Mouse (Mus musculus) lung, embryonic 14.5 days (tissue): ENCODE data around the gene Atp11a. TPM values are rescaled to one million over a fixed set of nuclear protein-coding genes. Genes with fewer than 3 reads are reported as not detected.

Experiments
- ATAC-seq: fragments of 200-750 bp; cut with Nextera tagmentation; 2 replicates; pipeline ENCODE4 v1.8.0; 2017; ENCODE audit warnings: mild to moderate bottlenecking, moderate TSS enrichment, moderate library complexity; ENCODE audit not compliant: insufficient read depth
- DNase-seq: peaks from one replicate; pipeline ENCODE4 v3.0.0-alpha.2; 2015
- H3K27ac ChIP-seq: fragments of 300-500 bp; sonication (generic); 2 replicates; pipeline ENCODE4 v1.5.1; 2014; ENCODE audit warnings: low read depth, mild to moderate bottlenecking, moderate library complexity
- H3K27me3 ChIP-seq: fragments of 300-500 bp; sonication (generic); 2 replicates; pipeline ENCODE4 v1.6.1; 2014; ENCODE audit warnings: low read length, control low read depth; ENCODE audit not compliant: insufficient read depth
- H3K36me3 ChIP-seq: fragments of 300-500 bp; sonication (generic); 2 replicates; pipeline ENCODE4 v1.6.1; 2014; ENCODE audit warnings: control low read depth; ENCODE audit not compliant: insufficient read depth
- H3K4me1 ChIP-seq: fragments of 300-500 bp; sonication (generic); 2 replicates; pipeline ENCODE4 v1.6.1; 2014; ENCODE audit warnings: antibody characterized with exemption, control low read depth; ENCODE audit not compliant: insufficient read depth
- H3K4me2 ChIP-seq: fragments of 300-500 bp; sonication (generic); 2 replicates; pipeline ENCODE4 v1.6.1; 2014; ENCODE audit warnings: mild to moderate bottlenecking
- H3K4me3 ChIP-seq: fragments of 300-500 bp; sonication (generic); 2 replicates; pipeline ENCODE4 v1.5.1; 2014; ENCODE audit warnings: low read depth, low read length
- H3K9ac ChIP-seq: fragments of 300-500 bp; sonication (generic); 2 replicates; pipeline ENCODE4 v1.6.1; 2014
- H3K9me3 ChIP-seq: fragments of 300-500 bp; sonication (generic); 2 replicates; pipeline ENCODE4 v1.6.1; 2016; ENCODE audit warnings: low read depth, low read length, control low read depth
- CTCF ChIP-seq: IDR thresholded peaks from 2 replicates; pipeline ENCODE4 v1.5.1; 2016; ENCODE audit warnings: antibody characterized with exemption, low read depth
- WGBS: fragments of 180-500 bp; shearing (Covaris S2); extraction: QIAGEN DNeasy Blood & Tissue Kit; methylation state at CpG from one replicate; pipeline ENCODE4 v1.1.7; 2014; 5-methylcytosine and 5-hydroxymethylcytosine counted together
- polyA plus RNA-seq: library from polyadenylated mRNA; unstranded; fragments of >200 nt; fragmentation: Nextera tagmentation; extraction: Ambion mirVana; gene quantifications from 2 replicates; pipeline ENCODE4 v1.2.1, GENCODE M21; 2014

The Atp11a gene
- polyA plus RNA-seq, 1 experiment from 2014 or later: 26.7 TPM

GRCm38 (mm10) chr8:12757231-12757940, 572 bp downstream of the Atp11a start:
- Histone ChIP-seq H3K4me1 (no peaks in the 10 kb centered on the region), H3K36me3 (no peaks in the 10 kb centered on the region), H3K9me3 (no peaks in the 10 kb centered on the region), H3K27me3 (no peaks in the 10 kb centered on the region), H3K27ac (peak overlapping the region; percentile 76), H3K4me2 (peak overlapping the region; percentile 89), H3K9ac (peak overlapping the region; percentile 91), H3K4me3 (peak overlapping the region; percentile 58)
- TF ChIP-seq CTCF: no peak
- WGBS: under 1% methylated on average over 57 of the region's 61 CpGs
- DNase-seq: peak; percentile 30
- peak; percentile 50 for ATAC-seq

- Histone ChIP-seq H3K4me2 (no peak overlapping the region), H3K4me1 (no peaks in the 10 kb centered on the region), H3K9me3 (no peaks in the 10 kb centered on the region), H3K27ac (no peak overlapping the region), H3K4me3 (no peak overlapping the region), H3K36me3 (no peaks in the 10 kb centered on the region), H3K9ac (no peak overlapping the region), H3K27me3 (no peaks in the 10 kb centered on the region)
- TF ChIP-seq CTCF: no peak
- no peak for DNase-seq
- no peak for ATAC-seq
- 73% methylated on average over 3 of the region's 3 CpGs for WGBS
These were observed 3.1 kb downstream of the Atp11a start for GRCm38 (mm10) chr8:12759963-12760362.

- no peak for ATAC-seq
- WGBS: 72% methylated on average over 3 of the region's 3 CpGs
These were observed 5.1 kb downstream of the Atp11a start for GRCm38 (mm10) chr8:12761873-12762272.

GRCm38 (mm10) chr8:12763565-12764108, 6.8 kb downstream of the Atp11a start:
- H3K4me2 ChIP-seq: no peak overlapping the region
- H3K4me3 ChIP-seq: no peak overlapping the region
- H3K4me1 ChIP-seq: no peaks in the 10 kb centered on the region
- no peak for TF ChIP-seq CTCF
- H3K36me3 ChIP-seq: 0 out of 2 replicates have a peak, but pooled peaks cover 4% of the 10 kb centered on the region
- H3K27ac ChIP-seq: no peak overlapping the region
- H3K9me3 ChIP-seq: no peaks in the 10 kb centered on the region
- H3K27me3 ChIP-seq: no peaks in the 10 kb centered on the region
- no peak overlapping the region for H3K9ac ChIP-seq
- no peak for ATAC-seq
- DNase-seq: no peak
- 68% methylated on average over 4 of the region's 4 CpGs for WGBS

More at GRCm38 (mm10) chr8:12761873-12762272, 5.1 kb downstream of the Atp11a start:
- Histone ChIP-seq H3K4me2 (no peak overlapping the region), H3K4me3 (no peak overlapping the region), H3K9me3 (no peaks in the 10 kb centered on the region), H3K9ac (no peak overlapping the region), H3K36me3 (0 out of 2 replicates have a peak, but pooled peaks cover 4% of the 10 kb centered on the region), H3K27ac (no peak overlapping the region), H3K4me1 (no peaks in the 10 kb centered on the region), H3K27me3 (no peaks in the 10 kb centered on the region)
- no peak for DNase-seq
- TF ChIP-seq CTCF: no peak

- H3K27ac ChIP-seq: no peak overlapping the region
- H3K9me3 ChIP-seq: no peaks in the 10 kb centered on the region
- H3K36me3 ChIP-seq: 0 out of 2 replicates have a peak, but pooled peaks cover 4% of the 10 kb centered on the region
- ATAC-seq (no peak), DNase-seq (no peak)
- no peak for TF ChIP-seq CTCF
- H3K27me3 ChIP-seq: no peaks in the 10 kb centered on the region
- no peak overlapping the region for H3K4me3 ChIP-seq
- no peak overlapping the region for H3K4me2 ChIP-seq
- 84% methylated on average over 4 of the region's 4 CpGs for WGBS
- no peak overlapping the region for H3K9ac ChIP-seq
- no peaks in the 10 kb centered on the region for H3K4me1 ChIP-seq
These were observed 8.2 kb downstream of the Atp11a start for GRCm38 (mm10) chr8:12764971-12765370.

- Histone ChIP-seq H3K4me3 (no peak overlapping the region), H3K9me3 (no peaks in the 10 kb centered on the region), H3K27me3 (no peaks in the 10 kb centered on the region), H3K9ac (no peak overlapping the region), H3K4me1 (no peaks in the 10 kb centered on the region), H3K4me2 (no peak overlapping the region), H3K27ac (no peak overlapping the region), H3K36me3 (0 out of 2 replicates have a peak, but pooled peaks cover 4% of the 10 kb centered on the region)
- no peak for DNase-seq
- no peak for TF ChIP-seq CTCF
- WGBS: 91% methylated on average over 3 of the region's 3 CpGs
- no peak for ATAC-seq
These were observed 10.4 kb downstream of the Atp11a start for GRCm38 (mm10) chr8:12767176-12767575.

GRCm38 (mm10) chr8:12768747-12769146, 11.9 kb downstream of the Atp11a start:
- Histone ChIP-seq H3K9ac (no peak overlapping the region), H3K4me1 (no peaks in the 10 kb centered on the region)

More at GRCm38 (mm10) chr8:12768747-12769146, 11.9 kb downstream of the Atp11a start:
- no peak overlapping the region for H3K4me3 ChIP-seq
- TF ChIP-seq CTCF: no peak
- H3K36me3 ChIP-seq: 0 out of 2 replicates have a peak, but pooled peaks cover 4% of the 10 kb centered on the region
- WGBS: 62% methylated on average over 6 of the region's 6 CpGs
- no peak for ATAC-seq
- no peaks in the 10 kb centered on the region for H3K27me3 ChIP-seq
- H3K27ac ChIP-seq: no peak overlapping the region
- no peak overlapping the region for H3K4me2 ChIP-seq
- H3K9me3 ChIP-seq: no peaks in the 10 kb centered on the region
- DNase-seq: no peak
